Mouse (Mus musculus): ENCODE measurements around the gene 4930402F06Rik.

GRCm38 (mm10) chr2:35402391-35402790 is 5.4 kb upstream of the 4930402F06Rik start:
- TF ChIP-seq CTCF (IDR thresholded peaks at IDR 0.05; ENCODE audit: low read depth) (no peak), EP300 (IDR thresholded peaks at IDR 0.05; ENCODE audit: low read depth) (no peak)

Data from liver, embryonic 14.5 days (tissue).